Mouse (Mus musculus): Measurements from ENCODE around the gene Pde8a. TPM values are rescaled to one million over a fixed set of nuclear protein-coding genes. Genes with fewer than 3 reads are reported as not detected.
A peak's percentile ranks its signal among the peaks of the same experiment; 100 is the strongest.

Pde8a gene
- polyA plus RNA-seq, 1 experiment from 2014 or later = 5.3 TPM

DNA sequence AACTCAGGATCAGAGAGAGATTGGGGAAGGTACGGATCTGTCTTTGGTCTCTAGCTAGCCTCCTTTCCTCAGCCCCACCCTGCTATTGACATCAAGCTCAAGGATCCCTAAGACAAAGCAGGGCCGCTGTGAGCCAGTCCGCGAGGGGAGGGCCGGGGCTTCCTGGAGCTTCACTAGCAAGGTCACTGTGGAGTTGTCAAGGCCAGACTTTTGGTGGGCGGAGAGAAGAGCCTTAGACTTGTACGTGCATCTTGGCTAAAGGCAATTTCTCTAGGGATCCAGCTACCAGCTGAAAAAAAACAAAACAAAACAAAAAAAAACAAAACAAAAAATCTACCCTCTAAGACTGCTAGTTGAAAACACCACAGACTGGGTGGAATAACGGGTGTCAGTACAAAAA is 1.6 kb upstream of the Pde8a start:
- Histone ChIP-seq H3K9ac (ENCODE audit: low read length) (peak overlapping the region; percentile 73), H3K9me3 (ENCODE audit: control insufficient read depth, low read length) (no peaks in the 10 kb centered on the region), H3K4me3 (ENCODE audit: control insufficient read depth in 1 of 2, insufficient read depth in 1 of 2, low read depth in 1 of 2, low read length in 2 of 2) (peak overlapping the region in 1 of 2 experiments; percentile 63; a peak in 2 of 4 replicates), H3K27me3 (ENCODE audit: control insufficient read depth, insufficient read depth, low read length) (peaks cover 9% of the 10 kb centered on the region), H3K27ac (replicated peaks in 1 of 2; ENCODE audit: control insufficient read depth in 1 of 2, insufficient read depth in 1 of 2, low read depth in 2 of 2, low read length in 2 of 2) (peak overlapping the region in 1 of 2 experiments; percentile 87; a peak in 1 of 4 replicates), H3K4me2 (ENCODE audit: low read length) (peak overlapping the region; percentile 89), H3K36me3 (ENCODE audit: control insufficient read depth, insufficient read depth, low read length) (no peaks in the 10 kb centered on the region), H3K4me1 (ENCODE audit: control insufficient read depth in 2 of 2, insufficient read depth in 2 of 2, low read length in 2 of 2) (peaks cover 9 to 17% of the 10 kb centered on the region in 2 experiments; a peak in 3 of 4 replicates)
- WGBS = 10% methylated on average over 8 of the region's 8 CpGs
- no peak for ATAC-seq (ENCODE audit: insufficient number of reproducible peaks, insufficient read depth, low FRiP score, low read depth)

DNA sequence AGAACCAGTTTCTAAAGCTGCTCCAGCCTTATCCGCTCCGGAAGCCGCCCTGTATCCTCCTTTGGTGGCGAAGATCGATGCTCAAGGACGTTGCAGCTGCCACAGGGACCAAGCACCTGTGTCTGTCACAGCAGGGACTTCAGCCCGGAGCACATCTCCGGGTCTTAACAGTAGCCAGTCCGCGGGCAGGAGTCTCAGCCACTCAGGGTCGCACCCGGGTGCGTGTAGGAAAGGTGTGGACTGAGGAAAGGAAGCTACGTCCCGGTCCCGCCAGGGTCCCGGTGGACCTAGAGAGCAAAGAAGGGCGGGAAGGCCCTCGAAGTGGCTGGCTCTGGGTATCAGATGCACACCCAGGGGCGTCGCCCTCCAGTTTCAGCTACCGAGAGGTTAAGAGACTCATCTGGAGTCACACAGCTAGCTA is 1.1 kb upstream of the Pde8a start:
- 1% methylated on average over 22 of the region's 22 CpGs for WGBS
- peak; percentile 62 for ATAC-seq (ENCODE audit: insufficient number of reproducible peaks, insufficient read depth, low FRiP score, low read depth)
- H3K4me1 ChIP-seq (ENCODE audit: control insufficient read depth in 2 of 2, insufficient read depth in 2 of 2, low read length in 2 of 2) = peaks cover 9 to 17% of the 10 kb centered on the region in 2 experiments; a peak in 3 of 4 replicates
- peaks cover 9% of the 10 kb centered on the region for H3K27me3 ChIP-seq (ENCODE audit: control insufficient read depth, insufficient read depth, low read length)
- H3K9ac ChIP-seq (ENCODE audit: low read length) = peak overlapping the region; percentile 73
- no peaks in the 10 kb centered on the region for H3K9me3 ChIP-seq (ENCODE audit: control insufficient read depth, low read length)
- H3K36me3 ChIP-seq (ENCODE audit: control insufficient read depth, insufficient read depth, low read length) = no peaks in the 10 kb centered on the region
- H3K27ac ChIP-seq (replicated peaks in 1 of 2; ENCODE audit: control insufficient read depth in 1 of 2, insufficient read depth in 1 of 2, low read depth in 2 of 2, low read length in 2 of 2) = peak overlapping the region; percentile 73 to 87
- peak overlapping the region; percentile 89 for H3K4me2 ChIP-seq (ENCODE audit: low read length)
- H3K4me3 ChIP-seq (ENCODE audit: control insufficient read depth in 1 of 2, insufficient read depth in 1 of 2, low read depth in 1 of 2, low read length in 2 of 2) = peak overlapping the region; percentile 49 to 63

DNA sequence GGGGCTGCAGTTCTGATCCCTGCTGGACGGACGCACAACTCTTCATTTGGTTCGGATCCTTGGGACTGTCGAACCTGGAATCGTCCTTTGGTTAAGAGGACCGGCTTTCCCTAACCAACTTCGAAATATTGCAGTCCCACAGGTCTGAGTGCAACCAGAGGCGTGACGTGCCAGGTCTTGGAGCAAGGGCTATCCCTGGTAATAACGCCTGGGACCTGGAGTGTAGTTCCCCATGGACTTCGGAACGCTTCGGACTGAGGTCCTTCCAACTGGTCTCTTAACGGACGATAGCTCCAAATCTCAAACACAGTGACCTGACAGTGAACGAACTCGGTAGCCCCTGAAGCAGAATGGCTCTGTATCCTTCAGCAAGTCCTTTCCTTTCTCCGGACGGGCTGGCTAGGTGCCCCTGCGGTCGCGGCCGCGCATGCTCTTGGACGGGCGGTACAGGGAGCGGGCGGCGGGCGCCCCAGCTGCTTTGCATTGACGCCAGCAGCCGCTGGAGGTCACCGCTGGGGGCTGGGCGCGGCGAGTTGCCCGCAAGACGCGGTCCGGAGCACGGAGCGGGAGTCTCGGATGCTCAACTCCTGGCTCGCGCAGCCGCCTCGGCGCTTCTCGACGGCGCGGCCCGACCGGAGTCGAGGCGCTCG is 574 bp upstream of the Pde8a start:
- Histone ChIP-seq H3K9me3 (ENCODE audit: control insufficient read depth, low read length) (no peaks in the 10 kb centered on the region), H3K27ac (replicated peaks in 1 of 2; ENCODE audit: control insufficient read depth in 1 of 2, insufficient read depth in 1 of 2, low read depth in 2 of 2, low read length in 2 of 2) (peak overlapping the region; percentile 73 to 87), H3K9ac (ENCODE audit: low read length) (peak overlapping the region; percentile 73), H3K36me3 (ENCODE audit: control insufficient read depth, insufficient read depth, low read length) (no peaks in the 10 kb centered on the region), H3K4me3 (ENCODE audit: control insufficient read depth in 1 of 2, insufficient read depth in 1 of 2, low read depth in 1 of 2, low read length in 2 of 2) (peak overlapping the region; percentile 49 to 63), H3K4me2 (ENCODE audit: low read length) (peak overlapping the region; percentile 89), H3K4me1 (ENCODE audit: control insufficient read depth in 2 of 2, insufficient read depth in 2 of 2, low read length in 2 of 2) (peaks cover 9 to 17% of the 10 kb centered on the region in 2 experiments; a peak in 3 of 4 replicates), H3K27me3 (ENCODE audit: control insufficient read depth, insufficient read depth, low read length) (peaks cover 9% of the 10 kb centered on the region)
- ATAC-seq (ENCODE audit: insufficient number of reproducible peaks, insufficient read depth, low FRiP score, low read depth) = peak; percentile 85
- under 1% methylated on average over 57 of the region's 57 CpGs for WGBS

DNA sequence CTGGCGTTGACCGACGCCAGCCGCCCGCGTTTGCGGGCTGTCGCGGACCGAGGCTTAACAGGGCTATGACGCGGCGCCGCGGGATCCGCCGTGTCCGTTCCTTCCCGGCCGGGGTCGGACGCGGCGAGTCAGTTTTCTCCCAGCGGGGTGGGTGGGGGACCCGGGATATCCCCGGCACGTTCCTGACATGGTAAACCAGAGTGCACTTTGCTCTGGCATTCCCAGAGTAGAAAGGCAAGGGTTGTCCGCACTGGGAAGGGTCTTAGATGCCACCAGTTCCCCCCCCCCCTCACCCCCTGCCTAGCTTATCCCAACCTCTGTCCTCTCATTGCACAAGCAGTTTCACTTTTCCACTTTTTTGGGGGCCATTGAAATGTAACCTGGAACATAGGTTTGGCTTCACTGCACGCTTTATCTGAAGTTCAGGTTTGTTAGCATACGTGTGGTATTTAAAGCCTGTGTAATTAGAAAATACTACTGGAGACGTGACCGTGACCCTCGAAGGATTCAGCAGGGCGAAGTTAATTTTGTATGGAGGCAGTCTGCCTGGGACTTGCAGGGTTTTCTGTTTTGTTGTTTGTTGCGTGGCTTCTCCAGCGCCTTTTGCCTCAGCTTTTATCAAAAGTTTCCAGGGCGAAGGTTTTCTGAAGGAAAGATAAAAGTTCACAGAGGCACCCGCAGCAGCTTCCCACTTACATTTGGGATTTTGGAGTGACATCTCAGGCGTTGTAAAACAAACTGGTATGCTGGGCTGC is 934 bp downstream of the Pde8a start:
- Histone ChIP-seq H3K9ac (ENCODE audit: low read length) (peak overlapping the region; percentile 73), H3K9me3 (ENCODE audit: control insufficient read depth, low read length) (no peaks in the 10 kb centered on the region), H3K4me2 (ENCODE audit: low read length) (peak overlapping the region; percentile 89), H3K27me3 (ENCODE audit: control insufficient read depth, insufficient read depth, low read length) (peaks cover 9% of the 10 kb centered on the region), H3K4me3 (ENCODE audit: control insufficient read depth in 1 of 2, insufficient read depth in 1 of 2, low read depth in 1 of 2, low read length in 2 of 2) (peak overlapping the region; percentile 49 to 63), H3K4me1 (ENCODE audit: control insufficient read depth in 2 of 2, insufficient read depth in 2 of 2, low read length in 2 of 2) (peaks cover 9 to 17% of the 10 kb centered on the region in 2 experiments; a peak in 3 of 4 replicates), H3K27ac (replicated peaks in 1 of 2; ENCODE audit: control insufficient read depth in 1 of 2, insufficient read depth in 1 of 2, low read depth in 2 of 2, low read length in 2 of 2) (0 out of 4 replicates have a peak overlapping the region, but pooled peaks of 1 of the 2 experiments have one; percentile 45), H3K36me3 (ENCODE audit: control insufficient read depth, insufficient read depth, low read length) (no peaks in the 10 kb centered on the region)
- no peak for ATAC-seq (ENCODE audit: insufficient number of reproducible peaks, insufficient read depth, low FRiP score, low read depth)
- WGBS = 6% methylated on average over 40 of the region's 40 CpGs

- Histone ChIP-seq H3K9me3 (ENCODE audit: control insufficient read depth, low read length) (no peaks in the 10 kb centered on the region), H3K27ac (replicated peaks in 1 of 2; ENCODE audit: control insufficient read depth in 1 of 2, insufficient read depth in 1 of 2, low read depth in 2 of 2, low read length in 2 of 2) (no peak overlapping the region), H3K36me3 (ENCODE audit: control insufficient read depth, insufficient read depth, low read length) (no peaks in the 10 kb centered on the region), H3K4me1 (ENCODE audit: control insufficient read depth in 2 of 2, insufficient read depth in 2 of 2, low read length in 2 of 2) (peaks cover 9 to 17% of the 10 kb centered on the region in 2 experiments; a peak in 3 of 4 replicates), H3K9ac (ENCODE audit: low read length) (no peak overlapping the region), H3K27me3 (ENCODE audit: control insufficient read depth, insufficient read depth, low read length) (peaks cover 9% of the 10 kb centered on the region), H3K4me3 (ENCODE audit: control insufficient read depth in 1 of 2, insufficient read depth in 1 of 2, low read depth in 1 of 2, low read length in 2 of 2) (no peak overlapping the region), H3K4me2 (ENCODE audit: low read length) (no peak overlapping the region)
- 89% methylated on average over 1 of the region's 1 CpGs for whole genome bisulfite sequencing
- no peak for ATAC-seq (ENCODE audit: insufficient number of reproducible peaks, insufficient read depth, low FRiP score, low read depth)
These were observed 2.6 kb downstream of the Pde8a start for GRCm38 (mm10) chr7:81215950-81216349.

- Histone ChIP-seq H3K9me3 (ENCODE audit: control insufficient read depth, low read length) (no peaks in the 10 kb centered on the region), H3K4me3 (ENCODE audit: control insufficient read depth in 1 of 2, insufficient read depth in 1 of 2, low read depth in 1 of 2, low read length in 2 of 2) (no peak overlapping the region), H3K9ac (ENCODE audit: low read length) (no peak overlapping the region), H3K36me3 (ENCODE audit: control insufficient read depth, insufficient read depth, low read length) (no peaks in the 10 kb centered on the region), H3K27me3 (ENCODE audit: control insufficient read depth, insufficient read depth, low read length) (peaks cover 4% of the 10 kb centered on the region), H3K4me1 (ENCODE audit: control insufficient read depth in 2 of 2, insufficient read depth in 2 of 2, low read length in 2 of 2) (no peaks in the 10 kb centered on the region), H3K4me2 (ENCODE audit: low read length) (no peak overlapping the region), H3K27ac (replicated peaks in 1 of 2; ENCODE audit: control insufficient read depth in 1 of 2, insufficient read depth in 1 of 2, low read depth in 2 of 2, low read length in 2 of 2) (no peak overlapping the region)
- 59% methylated on average over 7 of the region's 7 CpGs for WGBS
- no peak for ATAC-seq (ENCODE audit: insufficient number of reproducible peaks, insufficient read depth, low FRiP score, low read depth)
These were observed 5.9 kb downstream of the Pde8a start for GRCm38 (mm10) chr7:81219321-81219720.

- Histone ChIP-seq H3K36me3 (ENCODE audit: control insufficient read depth, insufficient read depth, low read length) (no peaks in the 10 kb centered on the region), H3K9ac (ENCODE audit: low read length) (no peak overlapping the region), H3K9me3 (ENCODE audit: control insufficient read depth, low read length) (no peaks in the 10 kb centered on the region), H3K4me1 (ENCODE audit: control insufficient read depth in 2 of 2, insufficient read depth in 2 of 2, low read length in 2 of 2) (no peaks in the 10 kb centered on the region), H3K4me3 (ENCODE audit: control insufficient read depth in 1 of 2, insufficient read depth in 1 of 2, low read depth in 1 of 2, low read length in 2 of 2) (no peak overlapping the region), H3K27me3 (ENCODE audit: control insufficient read depth, insufficient read depth, low read length) (peaks cover under 1% of the 10 kb centered on the region; the same call in 1 of the 2 replicates), H3K4me2 (ENCODE audit: low read length) (no peak overlapping the region), H3K27ac (replicated peaks in 1 of 2; ENCODE audit: control insufficient read depth in 1 of 2, insufficient read depth in 1 of 2, low read depth in 2 of 2, low read length in 2 of 2) (no peak overlapping the region)
- 65% methylated on average over 3 of the region's 3 CpGs for WGBS
- no peak for ATAC-seq (ENCODE audit: insufficient number of reproducible peaks, insufficient read depth, low FRiP score, low read depth)
These were observed 7.0 kb downstream of the Pde8a start for GRCm38 (mm10) chr7:81220381-81220780.
